Mouse (Mus musculus) hindbrain, embryonic 10.5 days (tissue): Measurements from ENCODE around the gene Prnp. TPM values are rescaled to one million over a fixed set of nuclear protein-coding genes. Genes with fewer than 3 reads are reported as not detected.

Source experiments
- DNase-seq: peaks from one replicate; pipeline ENCODE4 v3.0.0-alpha.2; 2017; ENCODE audit warnings: low spot score
- H3K27ac ChIP-seq: fragments of 300-500 bp; sonication (generic); 2 replicates; pipeline ENCODE4 v1.5.1; 2016; ENCODE audit warnings: mild to moderate bottlenecking, moderate library complexity
- H3K27me3 ChIP-seq: fragments of 300-500 bp; sonication (generic); 2 replicates; pipeline ENCODE4 v1.6.1; 2016; ENCODE audit warnings: mild to moderate bottlenecking; ENCODE audit not compliant: poor library complexity, insufficient read depth, severe bottlenecking
- H3K36me3 ChIP-seq: fragments of 300-500 bp; sonication (generic); 2 replicates; pipeline ENCODE4 v1.6.1; 2016; ENCODE audit warnings: mild to moderate bottlenecking, moderate library complexity
- H3K4me1 ChIP-seq: fragments of 300-500 bp; sonication (generic); replicated peaks from 2 replicates; pipeline ENCODE4 v1.6.1; 2016; ENCODE audit warnings: mild to moderate bottlenecking
- H3K4me3 ChIP-seq: fragments of 300-500 bp; sonication (generic); 2 replicates; pipeline ENCODE4 v1.5.1; 2016; ENCODE audit warnings: mild to moderate bottlenecking, moderate library complexity
- H3K9me3 ChIP-seq: fragments of 300-500 bp; sonication (generic); 2 replicates; pipeline ENCODE4 v1.6.1; 2016; ENCODE audit warnings: mild to moderate bottlenecking, moderate library complexity
- WGBS: fragments of 180-500 bp; shearing (Covaris S2); methylation state at CpG from one replicate; pipeline ENCODE4 v1.1.7; 2016; 5-methylcytosine and 5-hydroxymethylcytosine counted together
- polyA plus RNA-seq: library from polyadenylated mRNA; unstranded; fragments of >200 nt; fragmentation: Nextera tagmentation; extraction: Ambion mirVana; gene quantifications from 2 replicates; pipeline ENCODE4 v1.2.1, GENCODE M21; 2016

Gene Prnp
- polyA plus RNA-seq, 1 experiment from 2014 or later: 43.7 TPM

GRCm38 (mm10) chr2:131910847-131911246, 1.1 kb downstream of the Prnp start:
- H3K4me1 ChIP-seq: peaks cover 33% of the 10 kb centered on the region
- H3K27ac ChIP-seq: no peak overlapping the region
- H3K4me3 ChIP-seq: peak overlapping the region; percentile 79; the same call in 1 of the 2 replicates
- H3K36me3 ChIP-seq: no peaks in the 10 kb centered on the region
- H3K27me3 ChIP-seq: peaks cover 7% of the 10 kb centered on the region; the same call in 1 of the 2 replicates
- WGBS: 70% methylated on average over 2 of the region's 2 CpGs
- H3K9me3 ChIP-seq: no peaks in the 10 kb centered on the region
- DNase-seq: no peak

GRCm38 (mm10) chr2:131911341-131911740, 1.6 kb downstream of the Prnp start:
- no peaks in the 10 kb centered on the region for H3K36me3 ChIP-seq
- H3K27me3 ChIP-seq: peaks cover 7% of the 10 kb centered on the region; the same call in 1 of the 2 replicates
- no peak overlapping the region for H3K27ac ChIP-seq
- peaks cover 33% of the 10 kb centered on the region for H3K4me1 ChIP-seq
- H3K9me3 ChIP-seq: no peaks in the 10 kb centered on the region
- H3K4me3 ChIP-seq: peak overlapping the region; percentile 79; the same call in 1 of the 2 replicates
- DNase-seq: no peak
- WGBS: 55% methylated on average over 4 of the region's 4 CpGs

- 83% methylated on average over 8 of the region's 8 CpGs for WGBS
- peaks cover 33% of the 10 kb centered on the region for H3K4me1 ChIP-seq
- no peak overlapping the region for H3K27ac ChIP-seq
- H3K9me3 ChIP-seq: no peaks in the 10 kb centered on the region
- peaks cover 3% of the 10 kb centered on the region; the same call in 1 of the 2 replicates for H3K36me3 ChIP-seq
- no peak overlapping the region for H3K4me3 ChIP-seq
- DNase-seq: no peak
- peaks cover 7% of the 10 kb centered on the region; the same call in 1 of the 2 replicates for H3K27me3 ChIP-seq
Measured at GRCm38 (mm10) chr2:131912526-131913258, 3.0 kb downstream of the Prnp start.

- Histone ChIP-seq H3K9me3 (no peaks in the 10 kb centered on the region), H3K4me3 (no peak overlapping the region), H3K36me3 (peaks cover 11% of the 10 kb centered on the region), H3K4me1 (peaks cover 9% of the 10 kb centered on the region), H3K27me3 (no peaks in the 10 kb centered on the region), H3K27ac (no peak overlapping the region)
- 75% methylated on average over 7 of the region's 7 CpGs for WGBS
- DNase-seq: no peak
Measured at GRCm38 (mm10) chr2:131932275-131932902, 22.7 kb downstream of the Prnp start.

- peak overlapping the region; percentile 4; the same call in 1 of the 2 replicates for H3K27ac ChIP-seq
Measured at GRCm38 (mm10) chr2:131933013-131933412, 23.3 kb downstream of the Prnp start.

GRCm38 (mm10) chr2:131933598-131933997, 23.9 kb downstream of the Prnp start:
- H3K27me3 ChIP-seq: no peaks in the 10 kb centered on the region
- no peaks in the 10 kb centered on the region for H3K9me3 ChIP-seq
- peaks cover 11% of the 10 kb centered on the region for H3K36me3 ChIP-seq
- DNase-seq: no peak
- WGBS: 62% methylated on average over 3 of the region's 3 CpGs
- no peak overlapping the region for H3K27ac ChIP-seq
- H3K4me1 ChIP-seq: peaks cover 9% of the 10 kb centered on the region
- no peak overlapping the region for H3K4me3 ChIP-seq

More at GRCm38 (mm10) chr2:131933013-131933412, 23.3 kb downstream of the Prnp start:
- no peak overlapping the region for H3K4me3 ChIP-seq
- peaks cover 11% of the 10 kb centered on the region for H3K36me3 ChIP-seq
- 36% methylated on average over 6 of the region's 6 CpGs for WGBS
- DNase-seq: no peak
- H3K4me1 ChIP-seq: peaks cover 9% of the 10 kb centered on the region
- H3K27me3 ChIP-seq: no peaks in the 10 kb centered on the region
- H3K9me3 ChIP-seq: no peaks in the 10 kb centered on the region

- Histone ChIP-seq H3K27ac (no peak overlapping the region), H3K27me3 (no peaks in the 10 kb centered on the region), H3K4me3 (no peak overlapping the region), H3K4me1 (peaks cover 9% of the 10 kb centered on the region), H3K36me3 (peaks cover 11% of the 10 kb centered on the region), H3K9me3 (no peaks in the 10 kb centered on the region)
- 88% methylated on average over 2 of the region's 2 CpGs for whole genome bisulfite sequencing
- DNase-seq: no peak
Measured at GRCm38 (mm10) chr2:131934243-131934642, 24.5 kb downstream of the Prnp start.

- Histone ChIP-seq H3K36me3 (peaks cover 11% of the 10 kb centered on the region), H3K4me1 (peaks cover 9% of the 10 kb centered on the region), H3K4me3 (no peak overlapping the region), H3K9me3 (no peaks in the 10 kb centered on the region), H3K27ac (no peak overlapping the region), H3K27me3 (no peaks in the 10 kb centered on the region)
- no peak for DNase-seq
- 83% methylated on average over 10 of the region's 10 CpGs for WGBS
Measured at GRCm38 (mm10) chr2:131935390-131936105, 25.8 kb downstream of the Prnp start.

GRCm38 (mm10) chr2:131936410-131936809, 26.7 kb downstream of the Prnp start:
- no peak overlapping the region for H3K4me3 ChIP-seq
- H3K9me3 ChIP-seq: no peaks in the 10 kb centered on the region
- H3K36me3 ChIP-seq: peaks cover 11% of the 10 kb centered on the region
- WGBS: 96% methylated on average over 10 of the region's 10 CpGs
- no peaks in the 10 kb centered on the region for H3K27me3 ChIP-seq
- H3K27ac ChIP-seq: no peak overlapping the region
- DNase-seq: no peak
- peaks cover 9% of the 10 kb centered on the region for H3K4me1 ChIP-seq

GRCm38 (mm10) chr2:131939404-131940111, 29.8 kb downstream of the Prnp start:
- no peak overlapping the region for H3K27ac ChIP-seq
- peaks cover 11% of the 10 kb centered on the region for H3K36me3 ChIP-seq
- no peaks in the 10 kb centered on the region for H3K27me3 ChIP-seq
- 39% methylated on average over 8 of the region's 8 CpGs for WGBS
- H3K4me3 ChIP-seq: no peak overlapping the region
- peak; percentile 46 for DNase-seq
- no peaks in the 10 kb centered on the region for H3K4me1 ChIP-seq
- H3K9me3 ChIP-seq: no peaks in the 10 kb centered on the region

- Histone ChIP-seq H3K4me1 (no peaks in the 10 kb centered on the region), H3K9me3 (no peaks in the 10 kb centered on the region), H3K4me3 (no peak overlapping the region), H3K27me3 (no peaks in the 10 kb centered on the region), H3K36me3 (peaks cover 11% of the 10 kb centered on the region), H3K27ac (no peak overlapping the region)
- DNase-seq: no peak
- WGBS: 83% methylated on average over 3 of the region's 3 CpGs
Measured at GRCm38 (mm10) chr2:131940506-131940905, 30.8 kb downstream of the Prnp start.

GRCm38 (mm10) chr2:131941501-131941900, 31.8 kb downstream of the Prnp start:
- Histone ChIP-seq H3K4me1 (no peaks in the 10 kb centered on the region), H3K27ac (no peak overlapping the region), H3K9me3 (no peaks in the 10 kb centered on the region), H3K27me3 (no peaks in the 10 kb centered on the region), H3K36me3 (peaks cover 8% of the 10 kb centered on the region), H3K4me3 (no peak overlapping the region)
- no peak for DNase-seq
- 87% methylated on average over 6 of the region's 6 CpGs for WGBS
